Mouse (Mus musculus) NIH3T3 (cell line): ENCODE data around the gene Ndufa13.
A peak's percentile ranks its signal among the peaks of the same experiment; 100 is the strongest.

ENCODE experiments used
- DNase-seq: peaks from one replicate; pipeline ENCODE4 v3.0.0-alpha.2; 2012; ENCODE audit warnings: low read depth

The Ndufa13 gene

GRCm38 (mm10) chr8:69907106-69907505, 4.7 kb upstream of the Ndufa13 start:
- DNase-seq, result no peak

GRCm38 (mm10) chr8:69906260-69906659, 3.9 kb upstream of the Ndufa13 start:
- no peak for DNase-seq

- DNase-seq, result no peak
These were observed 1.7 kb upstream of the Ndufa13 start for GRCm38 (mm10) chr8:69904096-69904495.

- DNase-seq, result peak; percentile 100
These were observed 745 bp upstream of the Ndufa13 start for GRCm38 (mm10) chr8:69903063-69903542.

- DNase-seq, result peak; percentile 99
These were observed 735 bp downstream of the Ndufa13 start for GRCm38 (mm10) chr8:69901484-69902162.

- peak; percentile 25 for DNase-seq
These were observed 1.4 kb downstream of the Ndufa13 start for GRCm38 (mm10) chr8:69900895-69901451.

- DNase-seq, result no peak
These were observed 2.5 kb downstream of the Ndufa13 start for GRCm38 (mm10) chr8:69899876-69900275.

GRCm38 (mm10) chr8:69897857-69898256, 4.5 kb downstream of the Ndufa13 start:
- DNase-seq, result no peak

GRCm38 (mm10) chr8:69895772-69896451, 6.4 kb downstream of the Ndufa13 start:
- no peak for DNase-seq

- DNase-seq, result no peak
These were observed 7.5 kb downstream of the Ndufa13 start for GRCm38 (mm10) chr8:69894836-69895332.

GRCm38 (mm10) chr8:69893863-69894262, 8.5 kb downstream of the Ndufa13 start:
- DNase-seq, result peak; percentile 72

- peak; percentile 58 for DNase-seq
These were observed 11.5 kb downstream of the Ndufa13 start for GRCm38 (mm10) chr8:69890813-69891241.

GRCm38 (mm10) chr8:69888902-69889301, 13.5 kb downstream of the Ndufa13 start:
- no peak for DNase-seq

- DNase-seq, result no peak
These were observed 14.0 kb downstream of the Ndufa13 start for GRCm38 (mm10) chr8:69888244-69888866.

- peak; percentile 44 for DNase-seq
These were observed 14.8 kb downstream of the Ndufa13 start, which contains the start of gene Cilp2 for GRCm38 (mm10) chr8:69887289-69888243. TSS of gene Cilp2 (minus strand) at chr8:69887687.

GRCm38 (mm10) chr8:69884141-69884540, 18.2 kb downstream of the Ndufa13 start:
- no peak for DNase-seq

GRCm38 (mm10) chr8:69882833-69883600, 19.3 kb downstream of the Ndufa13 start:
- DNase-seq, result no peak

GRCm38 (mm10) chr8:69882021-69882756, 20.2 kb downstream of the Ndufa13 start:
- no peak for DNase-seq

- DNase-seq, result no peak
These were observed 21.0 kb downstream of the Ndufa13 start for GRCm38 (mm10) chr8:69881261-69881865.
